Mouse (Mus musculus): ENCODE measurements around the gene Gm20481. TPM values are rescaled to one million over a fixed set of nuclear protein-coding genes. Genes with fewer than 3 reads are reported as not detected.
"Not testable (repeated sequence)": the region's sequence is repeated elsewhere in the genome, so short reads cannot be mapped to it uniquely, and the experiment has no call there.

The Gm20481 gene
- polyA plus RNA-seq, 1 experiment from 2014 or later: 1.2 TPM

DNA sequence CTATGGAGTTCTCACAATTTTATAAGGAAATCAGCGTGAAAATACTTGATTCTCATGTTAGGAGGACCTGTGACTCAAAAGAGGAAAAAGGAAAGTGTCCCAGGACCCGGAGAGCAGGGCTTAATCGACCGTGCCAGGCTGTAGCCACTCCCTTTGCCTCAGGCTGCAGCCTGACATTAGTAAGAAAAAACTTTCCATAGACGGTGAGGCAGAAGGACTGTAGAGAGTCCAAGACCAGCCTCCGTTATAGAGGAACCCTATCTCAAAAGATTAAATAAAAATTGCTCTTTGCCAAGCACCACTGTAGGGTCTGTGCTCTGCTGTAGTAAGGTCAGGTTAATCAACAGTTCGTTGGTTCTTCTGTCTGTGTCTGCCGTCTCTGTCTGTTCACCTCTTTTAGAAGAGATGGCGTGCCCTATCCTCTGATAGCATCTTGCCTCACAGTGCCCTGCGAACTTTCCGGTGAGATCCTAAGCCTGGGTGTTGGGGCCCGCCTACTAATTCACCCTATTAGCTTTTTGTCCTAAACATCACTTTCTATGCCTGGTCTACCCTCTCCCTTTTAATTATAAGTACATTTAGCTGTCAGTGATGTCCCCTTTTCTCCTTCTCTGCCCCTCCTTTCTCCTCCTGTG lies 9.7 kb upstream of the Gm20481 start:
- H3K27me3 ChIP-seq: no peaks in the 10 kb centered on the region
- TF ChIP-seq CTCF (IDR thresholded peaks at IDR 0.05): no peak
- ATAC-seq (peak; percentile 37), DNase-seq (ENCODE audit: low read depth, low spot score) (no peak)
- ChIA-PET POLR2A (interaction anchor here (0.6 to 0.7 kb wide), 2 partner anchors 22 to 170 kb away, joined by 5 to 6 read pairs; partner anchors contain the start of gene Lsm2), CTCF (interaction anchor here (1.3 to 1.5 kb wide), 2 partner anchors 20 to 26 kb away, joined by 3 read pairs; no protein-coding TSS in a partner anchor)
- in situ Hi-C loops (cut with MboI; ENCODE audit: low pct_unique_long_range_greater_than_20kb): no loop called here

DNA sequence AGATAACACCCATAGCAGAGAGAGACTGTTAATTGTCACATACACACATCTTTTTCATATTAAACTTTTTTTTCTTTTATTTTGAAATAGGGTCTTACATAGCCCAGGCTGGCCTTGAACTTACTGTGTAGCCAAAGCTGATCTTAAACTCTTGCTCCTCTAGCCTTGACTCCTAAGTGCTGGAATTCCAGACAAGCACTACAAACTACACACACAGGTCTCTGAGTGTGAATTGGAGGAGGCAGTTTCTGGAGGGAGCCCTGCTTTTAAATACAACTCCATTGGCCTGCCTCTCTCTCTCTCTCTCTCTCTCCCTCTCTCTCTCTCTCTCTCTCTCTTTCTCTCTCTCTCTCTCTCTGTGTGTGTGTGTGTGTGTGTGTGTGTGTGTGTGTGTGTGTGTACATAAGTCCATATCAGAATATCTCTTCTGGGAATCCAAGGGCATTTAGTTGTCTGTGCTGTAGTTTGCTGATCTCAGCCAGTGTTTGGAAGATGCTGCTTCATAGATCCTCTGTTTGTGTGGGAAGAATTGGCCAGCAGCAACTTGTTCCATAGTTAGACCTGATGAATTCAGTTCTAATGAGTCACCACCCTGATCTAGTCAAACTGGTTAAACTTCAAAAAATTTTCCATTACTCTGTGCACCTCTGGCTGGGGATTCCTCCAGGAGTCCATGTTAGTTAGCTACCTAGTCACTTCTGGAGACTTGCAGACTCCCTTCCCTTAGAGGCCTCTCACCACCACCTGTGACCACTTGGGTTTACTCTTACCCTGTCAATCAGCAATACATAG lies 8.8 kb upstream of the Gm20481 start:
- POLR2A ChIA-PET: interaction anchor here (0.6 to 2.8 kb wide), 4 partner anchors 12 to 169 kb away, joined by 5 to 8 read pairs (median 6); partner anchors contain the start of genes Hspa1l and Lsm2
- in situ Hi-C loops (cut with MboI; ENCODE audit: low pct_unique_long_range_greater_than_20kb): no loop called here
- DNase-seq (ENCODE audit: low read depth, low spot score): no peak
- no peaks in the 10 kb centered on the region for H3K27me3 ChIP-seq
- no peak for ATAC-seq
- no peak for TF ChIP-seq CTCF (IDR thresholded peaks at IDR 0.05)
- CTCF ChIA-PET: interaction anchor here (0.8 to 1.3 kb wide), 3 partner anchors 19 to 23 kb away, joined by 3 to 4 read pairs (median 4); no protein-coding TSS in a partner anchor

DNA sequence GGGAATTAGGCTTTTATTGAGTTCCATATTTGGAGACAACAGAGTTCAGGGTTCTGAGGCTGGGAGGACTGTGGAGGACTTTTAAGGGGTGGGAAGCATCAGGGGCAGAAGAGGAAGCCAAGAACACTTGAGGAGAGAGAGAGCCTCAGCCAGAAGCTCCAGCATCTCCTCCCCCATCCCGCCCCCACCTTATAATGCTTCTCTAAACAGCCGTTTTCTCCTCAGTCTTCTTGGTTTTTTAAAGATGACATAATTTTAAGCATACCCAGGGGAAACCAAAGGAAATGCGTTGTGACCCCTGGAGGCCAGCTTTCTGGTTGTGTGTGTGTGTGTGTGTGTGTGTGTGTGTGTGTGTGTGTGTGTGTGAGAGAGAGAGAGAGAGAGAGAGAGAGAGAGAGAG lies 7.6 kb upstream of the Gm20481 start:
- H3K27me3 ChIP-seq: no peaks in the 10 kb centered on the region
- no peak for TF ChIP-seq CTCF (IDR thresholded peaks at IDR 0.05)
- DNase-seq (ENCODE audit: low read depth, low spot score) (no peak), ATAC-seq (no peak)
- ChIA-PET POLR2A (interaction anchor here (1.9 to 2.8 kb wide), 2 partner anchors 11 to 19 kb away, joined by 7 to 8 read pairs; partner anchors contain the start of genes Hspa1l and Lsm2), CTCF (interaction anchor here (1.2 kb wide), 1 partner anchor 22 kb away, joined by 4 read pairs; no protein-coding TSS in a partner anchor)
- in situ Hi-C loops (cut with MboI; ENCODE audit: low pct_unique_long_range_greater_than_20kb): no loop called here

DNA sequence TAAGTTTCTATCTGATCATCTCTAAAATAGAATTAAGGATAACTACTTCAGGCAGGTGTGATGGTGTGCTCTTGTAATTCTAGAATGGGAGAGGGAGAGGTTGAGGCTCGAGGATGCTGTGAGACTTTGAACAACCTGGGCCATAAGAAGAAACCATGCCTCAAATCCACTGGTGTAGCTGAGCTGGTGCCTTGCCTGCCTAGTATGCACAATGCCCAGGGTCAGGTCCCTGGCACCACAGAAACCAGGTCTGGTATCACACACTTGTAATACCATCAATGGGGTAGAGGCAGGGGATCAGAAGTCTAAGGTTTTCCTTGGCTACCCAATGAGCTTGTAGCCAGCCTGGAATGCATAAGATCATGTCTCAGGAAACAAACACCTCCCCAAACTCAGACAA lies 6.9 kb upstream of the Gm20481 start:
- in situ Hi-C loops (cut with MboI; ENCODE audit: low pct_unique_long_range_greater_than_20kb): no loop called here
- ChIA-PET POLR2A (interaction anchor here (2.8 kb wide), 1 partner anchor 19 kb away, joined by 7 read pairs; the partner anchor contains the start of gene Lsm2), CTCF (interaction anchor here (0.8 to 1.0 kb wide), 2 partner anchors 11 to 17 kb away, joined by 3 to 4 read pairs; no protein-coding TSS in a partner anchor)
- ATAC-seq (no peak), DNase-seq (ENCODE audit: low read depth, low spot score) (no peak)
- no peak for TF ChIP-seq CTCF (IDR thresholded peaks at IDR 0.05)
- H3K27me3 ChIP-seq: no peaks in the 10 kb centered on the region

DNA sequence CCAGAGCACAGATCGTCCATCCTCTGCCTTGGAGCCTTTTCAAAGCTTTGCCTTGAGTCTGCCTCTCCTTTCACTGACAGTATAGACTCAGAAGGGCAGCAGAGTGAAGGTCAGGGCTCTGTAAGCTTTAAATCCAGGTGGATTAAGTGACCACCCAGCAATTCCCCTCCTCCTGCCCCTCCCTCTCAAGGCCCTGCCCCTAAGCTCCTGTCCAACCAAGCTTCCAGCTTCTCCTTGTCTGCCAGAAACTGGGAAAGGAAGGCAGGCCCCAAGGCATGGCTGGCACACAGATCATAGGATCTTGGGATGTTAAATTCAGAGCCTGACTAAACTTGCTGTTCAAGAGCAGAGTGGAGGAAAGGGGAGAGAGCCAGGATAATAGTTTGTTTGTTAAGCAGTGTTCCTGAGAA lies 5.1 kb upstream of the Gm20481 start:
- H3K27me3 ChIP-seq: no peaks in the 10 kb centered on the region
- CTCF ChIA-PET: interaction anchor here (0.6 to 1.9 kb wide), 6 partner anchors 8 to 56 kb away, joined by 3 to 7 read pairs (median 4); no protein-coding TSS in a partner anchor
- POLR2A ChIA-PET: interaction anchor here (0.7 to 1.5 kb wide), 2 partner anchors 10 to 12 kb away, joined by 3 to 4 read pairs; no protein-coding TSS in a partner anchor
- no peak for TF ChIP-seq CTCF (IDR thresholded peaks at IDR 0.05)
- ATAC-seq (peak; percentile 49), DNase-seq (ENCODE audit: low read depth, low spot score) (peak; percentile 63)
- in situ Hi-C loops (cut with MboI; ENCODE audit: low pct_unique_long_range_greater_than_20kb): no loop called here

DNA sequence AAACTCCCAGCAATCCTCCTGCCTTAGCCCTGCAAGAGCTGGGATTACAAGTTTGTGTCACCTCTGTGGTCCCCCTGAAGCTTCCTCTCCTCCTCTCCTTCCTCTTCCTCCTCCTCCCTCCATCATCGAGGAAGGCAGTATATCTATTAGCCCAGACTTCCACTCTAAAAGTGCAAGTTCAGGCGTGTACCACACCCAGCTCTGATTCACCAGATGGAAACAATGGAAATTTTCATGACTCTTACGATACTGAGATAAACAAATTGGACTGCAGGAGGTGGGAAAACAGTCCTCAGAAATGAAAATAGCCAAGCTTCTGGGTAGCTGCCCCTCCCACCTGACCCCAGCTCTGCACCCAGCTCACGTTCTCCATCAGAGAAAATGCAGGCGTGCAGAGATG lies 4.1 kb upstream of the Gm20481 start:
- ChIA-PET CTCF (interaction anchor here (1.3 to 1.9 kb wide), 2 partner anchors 9 to 15 kb away, joined by 4 to 7 read pairs; no protein-coding TSS in a partner anchor), POLR2A (interaction anchor here (1.5 kb wide), 1 partner anchor 11 kb away, joined by 4 read pairs; no protein-coding TSS in a partner anchor)
- in situ Hi-C loops (cut with MboI; ENCODE audit: low pct_unique_long_range_greater_than_20kb): no loop called here
- DNase-seq (ENCODE audit: low read depth, low spot score) (no peak), ATAC-seq (no peak)
- no peak for TF ChIP-seq CTCF (IDR thresholded peaks at IDR 0.05)
- H3K27me3 ChIP-seq: no peaks in the 10 kb centered on the region

DNA sequence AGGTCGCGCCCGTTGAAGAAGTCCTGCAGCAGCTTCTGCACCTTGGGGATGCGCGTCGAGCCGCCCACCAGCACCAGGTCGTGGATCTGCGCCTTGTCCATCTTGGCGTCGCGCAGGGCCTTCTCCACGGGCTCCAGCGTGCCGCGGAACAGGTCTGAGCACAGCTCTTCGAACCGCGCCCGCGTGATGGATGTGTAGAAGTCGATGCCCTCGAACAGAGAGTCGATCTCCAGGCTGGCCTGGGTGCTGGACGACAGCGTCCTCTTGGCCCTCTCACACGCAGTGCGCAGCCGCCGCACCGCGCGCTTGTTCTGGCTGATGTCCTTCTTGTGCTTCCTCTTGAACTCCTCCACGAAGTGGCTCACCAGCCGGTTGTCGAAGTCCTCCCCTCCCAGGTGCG lies 1.1 kb downstream of the Gm20481 start:
- ATAC-seq; in situ Hi-C loops (cut with MboI; ENCODE audit: low pct_unique_long_range_greater_than_20kb); DNase-seq (ENCODE audit: low read depth, low spot score); CTCF ChIA-PET; H3K27me3 ChIP-seq; POLR2A ChIA-PET: not testable (repeated sequence)

DNA sequence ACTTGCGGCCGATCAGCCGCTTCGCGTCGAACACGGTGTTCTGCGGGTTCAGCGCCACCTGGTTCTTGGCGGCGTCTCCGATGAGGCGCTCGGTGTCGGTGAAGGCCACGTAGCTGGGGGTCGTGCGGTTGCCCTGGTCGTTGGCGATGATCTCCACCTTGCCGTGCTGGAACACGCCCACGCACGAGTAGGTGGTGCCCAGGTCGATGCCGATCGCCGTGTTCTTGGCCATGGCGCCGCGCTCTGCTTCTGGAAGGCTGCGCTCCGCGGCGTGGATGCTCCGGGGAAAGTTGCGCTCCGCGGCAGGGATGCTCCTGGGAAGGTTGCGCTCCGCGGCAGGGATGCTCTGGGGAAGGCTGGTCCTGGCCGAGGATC lies 2.0 kb downstream of the Gm20481 start:
- ATAC-seq; DNase-seq (ENCODE audit: low read depth, low spot score); in situ Hi-C loops (cut with MboI; ENCODE audit: low pct_unique_long_range_greater_than_20kb); POLR2A ChIA-PET; H3K27me3 ChIP-seq: not testable (repeated sequence)
- CTCF ChIA-PET: interaction anchor here (1.2 kb wide), 1 partner anchor 15 kb away, joined by 4 read pairs; no protein-coding TSS in a partner anchor

DNA sequence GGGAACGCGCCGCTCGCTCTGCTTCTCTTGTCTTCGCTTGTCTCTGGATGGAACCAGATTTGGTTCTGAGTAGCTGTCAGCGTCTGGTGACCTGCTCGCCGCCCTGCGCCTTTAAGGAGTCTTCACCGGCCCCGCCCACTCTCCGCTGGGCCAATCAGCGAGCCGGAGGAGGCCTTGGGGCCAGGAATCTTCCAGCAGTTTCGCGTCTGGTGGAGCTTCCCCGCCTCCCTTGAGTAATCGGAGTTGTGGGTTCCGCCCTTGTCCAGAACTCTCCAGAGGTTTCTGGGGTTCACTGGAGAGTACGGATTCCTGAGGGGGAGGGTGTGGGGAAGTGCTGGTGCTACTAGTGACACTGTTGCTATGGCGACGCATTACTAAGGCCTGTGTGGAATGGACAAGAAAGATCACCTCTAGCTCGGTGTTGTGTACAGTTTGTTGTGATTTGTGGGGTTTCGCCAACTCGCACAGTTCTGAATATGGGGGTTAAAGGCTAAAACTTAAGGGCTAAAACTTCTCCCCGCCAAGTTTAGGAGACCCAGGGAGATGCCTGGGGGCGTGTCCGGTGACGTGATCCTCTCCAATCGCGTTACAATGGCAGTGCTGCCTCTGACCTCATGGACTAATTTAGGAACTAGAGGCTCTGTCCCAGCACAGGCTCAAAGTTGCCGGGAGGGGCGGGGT lies 2.5 kb downstream of the Gm20481 start, which contains the start of the genes Hspa1a and Hspa1l:
Gene Hspa1a, minus strand, starts transcription at position 88 of the 681 bp plus-strand sequence.
Gene Hspa1l, plus strand, starts transcription at position 635 of the 681 bp plus-strand sequence.
- ATAC-seq: peak; percentile 78
- H3K27me3 ChIP-seq; in situ Hi-C loops (cut with MboI; ENCODE audit: low pct_unique_long_range_greater_than_20kb); DNase-seq (ENCODE audit: low read depth, low spot score): not testable (repeated sequence)
- ChIA-PET CTCF (interaction anchor here (1.2 kb wide), 1 partner anchor 16 kb away, joined by 4 read pairs; no protein-coding TSS in a partner anchor), POLR2A (interaction anchor here (1.9 kb wide), 1 partner anchor 11 kb away, joined by 8 read pairs; no protein-coding TSS in a partner anchor)

Measured in Patski (cell line).